Mouse (Mus musculus) cerebellum, adult 11 months (tissue): Measurements from ENCODE around the gene Ddx3x.
"Not testable (repeated sequence)": the region's sequence is repeated elsewhere in the genome, so short reads cannot be mapped to it uniquely, and the experiment has no call there.

Experiments
- DNase-seq: peaks from one replicate; pipeline ENCODE4 v3.0.0; 2022

The Ddx3x gene

GRCm38 (mm10) chrX:13281329-13282088 is 739 bp downstream of the Ddx3x start:
- peak; percentile 83 for DNase-seq

DNA sequence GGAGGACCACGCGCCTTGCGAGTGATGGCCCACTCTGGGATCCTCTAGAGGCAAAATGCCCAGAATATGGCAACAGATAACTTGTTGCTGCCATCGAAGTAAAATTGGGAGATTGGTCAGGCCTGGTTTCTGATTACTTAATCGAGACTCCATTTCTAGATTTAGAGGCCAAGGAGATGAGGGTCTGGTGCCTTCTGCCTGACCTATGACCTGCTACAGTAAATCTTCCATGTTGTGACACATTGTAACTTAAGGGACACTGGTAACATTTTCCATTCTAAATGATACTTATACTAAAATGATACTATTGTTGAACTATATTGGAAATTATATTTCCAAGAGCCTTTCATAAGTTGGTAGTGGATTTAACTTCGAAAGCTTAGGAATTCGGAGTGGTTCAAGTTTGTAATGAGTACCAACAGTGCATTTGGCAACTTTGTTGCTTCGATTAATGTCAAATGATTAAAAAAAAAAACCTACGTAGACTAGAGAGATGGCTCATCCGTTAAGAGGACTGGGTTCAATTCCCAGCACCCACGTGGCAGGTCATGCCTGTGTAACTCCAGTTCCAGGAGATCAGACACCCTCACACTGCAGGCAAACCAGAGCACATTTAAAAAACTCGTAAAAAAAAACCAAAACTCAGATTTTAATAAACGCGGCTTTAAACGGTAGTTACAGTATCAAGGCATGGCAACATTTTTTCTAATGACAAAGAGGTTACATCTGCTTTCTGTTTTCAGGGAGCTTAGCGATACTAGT is 1.5 kb downstream of the Ddx3x start:
- DNase-seq, result peak; percentile 17

GRCm38 (mm10) chrX:13285772-13286171 is 5.0 kb downstream of the Ddx3x start:
- DNase-seq, result no peak

DNA sequence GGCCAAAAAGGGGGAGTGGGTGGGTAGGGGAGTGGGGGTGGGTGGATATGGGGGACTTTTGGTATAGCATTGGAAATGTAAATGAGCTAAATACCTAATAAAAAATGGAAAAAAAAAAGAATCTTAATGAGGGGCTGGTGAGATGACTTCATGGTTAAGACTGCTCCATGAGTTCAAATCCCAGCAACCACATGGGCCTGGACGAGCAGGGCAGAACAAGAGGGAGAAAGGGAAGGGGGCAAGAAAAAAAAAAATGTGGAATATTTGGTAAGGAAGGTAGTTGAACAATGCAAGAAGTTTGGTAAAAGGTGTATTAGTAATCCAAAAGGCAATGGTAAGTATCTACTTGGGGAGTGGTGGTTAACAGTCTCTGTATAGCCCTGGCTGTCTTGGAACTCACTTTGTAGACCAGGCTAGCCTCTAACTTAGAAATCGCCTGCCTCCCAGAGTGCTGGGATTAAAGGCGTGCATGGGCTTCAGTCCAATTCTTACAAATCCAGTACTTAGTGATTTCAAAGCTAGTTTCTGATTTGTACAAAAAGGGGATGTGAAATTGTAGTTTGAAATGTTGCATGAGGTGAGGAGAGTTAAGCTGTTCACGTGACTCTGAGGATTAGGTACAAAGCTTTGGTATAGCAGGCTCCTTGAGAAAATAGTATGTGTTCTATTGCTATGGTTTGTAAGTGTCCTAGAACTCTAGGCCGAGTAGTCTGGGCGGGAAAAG is 13.9 kb downstream of the Ddx3x start:
- no peak for DNase-seq

DNA sequence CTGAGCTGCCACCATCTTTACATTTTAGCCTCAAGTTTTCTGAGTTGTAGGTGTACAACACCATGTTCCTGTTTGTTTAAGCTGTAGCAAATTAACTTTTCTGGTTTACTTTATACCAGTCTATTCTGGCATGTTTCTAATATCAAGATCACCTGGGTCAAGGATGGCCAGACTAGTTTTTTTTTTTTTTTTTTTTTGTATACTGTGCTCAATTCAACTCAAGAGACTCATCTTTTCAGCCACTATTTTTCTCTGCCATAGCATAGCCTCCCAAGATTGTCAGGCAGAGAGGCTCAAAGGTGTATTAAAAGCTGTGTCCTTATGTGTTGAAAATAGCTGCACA is 14.4 kb downstream of the Ddx3x start:
- DNase-seq, result no peak

GRCm38 (mm10) chrX:13296241-13296640 is 15.5 kb downstream of the Ddx3x start:
- not testable (repeated sequence) for DNase-seq

DNA sequence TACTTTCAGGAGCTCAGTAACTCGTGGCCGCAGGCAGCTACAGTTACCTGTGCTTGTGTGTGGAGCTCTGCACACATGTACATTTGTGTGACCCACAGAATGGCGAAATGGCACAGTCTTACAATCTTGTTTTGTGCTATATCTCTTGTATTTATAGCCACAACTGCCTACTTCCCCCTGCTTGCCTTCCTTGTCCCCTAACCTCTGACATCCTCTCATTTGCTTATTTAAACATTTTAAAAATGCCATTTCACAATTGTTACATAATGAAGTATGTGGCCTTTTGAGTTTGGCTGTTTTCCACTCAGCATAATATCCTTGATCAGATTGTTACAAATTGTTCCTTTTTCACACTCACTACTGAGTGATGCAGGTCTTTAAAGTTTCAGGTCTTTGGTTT is 25.4 kb downstream of the Ddx3x start:
- no peak for DNase-seq

DNA sequence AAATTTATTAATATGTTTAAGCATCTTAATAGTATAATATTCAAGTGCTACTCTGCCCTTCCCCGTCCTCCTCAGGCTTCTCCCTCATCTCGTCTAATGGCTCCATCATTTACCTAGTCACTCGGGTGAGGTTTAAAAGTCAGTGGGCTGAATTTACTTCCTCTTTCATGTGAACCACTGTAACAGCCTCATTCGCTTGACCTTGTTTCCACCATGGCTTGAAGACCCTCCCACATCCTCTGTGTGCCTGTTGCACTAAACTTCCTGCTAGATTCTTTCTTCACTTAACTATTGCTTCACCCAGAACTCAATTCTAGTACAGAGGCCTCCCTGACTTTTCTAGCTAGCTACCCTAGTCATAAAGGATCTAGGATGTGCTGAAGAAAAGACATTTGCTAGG is 30.6 kb downstream of the Ddx3x start:
- DNase-seq, result no peak

- DNase-seq, result no peak
These were observed 48.8 kb downstream of the Ddx3x start for GRCm38 (mm10) chrX:13329611-13330010.
